Mouse (Mus musculus) midbrain, postnatal 0 days (tissue): ENCODE results near the gene Synj1. TPM values are rescaled to one million over a fixed set of nuclear protein-coding genes. Genes with fewer than 3 reads are reported as not detected.
A peak's percentile ranks its signal among the peaks of the same experiment; 100 is the strongest.

Experiments used
- ATAC-seq: fragments of 200-750 bp; cut with Nextera tagmentation; 2 replicates; pipeline ENCODE4 v1.8.0; 2017; ENCODE audit warnings: moderate number of reproducible peaks, mild to moderate bottlenecking, moderate TSS enrichment, moderate library complexity; ENCODE audit not compliant: low FRiP score
- DNase-seq: peaks from one replicate; pipeline ENCODE4 v3.0.0-alpha.2; 2015; ENCODE audit warnings: low spot score
- H3K27ac ChIP-seq: fragments of 300-500 bp; sonication (generic); 2 replicates; pipeline ENCODE4 v1.5.1; 2014; ENCODE audit warnings: low read depth, mild to moderate bottlenecking, low read length, mixed read lengths
- H3K27me3 ChIP-seq: fragments of 300-500 bp; sonication (generic); 2 replicates; pipeline ENCODE4 v1.6.1; 2014; ENCODE audit warnings: low read length, control low read depth, mixed read lengths; ENCODE audit not compliant: insufficient read depth
- H3K36me3 ChIP-seq: fragments of 300-500 bp; sonication (generic); 2 replicates; pipeline ENCODE4 v1.6.1; 2014; ENCODE audit warnings: low read length, control low read depth, mixed read lengths; ENCODE audit not compliant: insufficient read depth
- H3K4me1 ChIP-seq: fragments of 300-500 bp; sonication (generic); 2 replicates; pipeline ENCODE4 v1.6.1; 2014; ENCODE audit warnings: mild to moderate bottlenecking, control low read depth, antibody characterized with exemption, low read length, mixed read lengths; ENCODE audit not compliant: insufficient read depth
- H3K4me2 ChIP-seq: fragments of 300-500 bp; sonication (generic); 2 replicates; pipeline ENCODE4 v1.6.1; 2014; ENCODE audit warnings: low read depth, mild to moderate bottlenecking, low read length, mixed read lengths; ENCODE audit not compliant: poor library complexity, severe bottlenecking
- H3K4me3 ChIP-seq: fragments of 300-500 bp; sonication (generic); 2 replicates; pipeline ENCODE4 v1.5.1; 2014; ENCODE audit warnings: low read depth, mild to moderate bottlenecking, low read length, moderate library complexity
- H3K9ac ChIP-seq: fragments of 300-500 bp; sonication (generic); replicated peaks from 2 replicates; pipeline ENCODE4 v1.6.1; 2014; ENCODE audit warnings: mild to moderate bottlenecking, low read length, moderate library complexity, mixed read lengths; ENCODE audit not compliant: poor library complexity, severe bottlenecking
- H3K9me3 ChIP-seq: fragments of 300-500 bp; sonication (generic); 2 replicates; pipeline ENCODE4 v1.6.1; 2016; ENCODE audit warnings: low read length, control low read depth
- CTCF ChIP-seq: IDR thresholded peaks from 2 replicates; pipeline ENCODE4 v1.5.1; 2016; ENCODE audit warnings: antibody characterized with exemption, mild to moderate bottlenecking
- WGBS: fragments of 180-500 bp; shearing (Covaris S2); extraction: QIAGEN DNeasy Blood & Tissue Kit; methylation state at CpG from one replicate; pipeline ENCODE4 v1.1.7; 2014; 5-methylcytosine and 5-hydroxymethylcytosine counted together
- polyA plus RNA-seq: library from polyadenylated mRNA; unstranded; fragments of >200 nt; fragmentation: Nextera tagmentation; extraction: Ambion mirVana; gene quantifications from 2 replicates; pipeline ENCODE4 v1.2.1, GENCODE M21; 2015
- total RNA-seq: library from RNA; depleted of rRNA; stranded (reverse); fragments of >200 nt; gene quantifications from 2 replicates; pipeline ENCODE4 v1.2.3, GENCODE M21; 2014

The Synj1 gene
- total and polyA plus RNA-seq, 2 experiments from 2014 or later, result 55.4 to 66.4 TPM

DNA sequence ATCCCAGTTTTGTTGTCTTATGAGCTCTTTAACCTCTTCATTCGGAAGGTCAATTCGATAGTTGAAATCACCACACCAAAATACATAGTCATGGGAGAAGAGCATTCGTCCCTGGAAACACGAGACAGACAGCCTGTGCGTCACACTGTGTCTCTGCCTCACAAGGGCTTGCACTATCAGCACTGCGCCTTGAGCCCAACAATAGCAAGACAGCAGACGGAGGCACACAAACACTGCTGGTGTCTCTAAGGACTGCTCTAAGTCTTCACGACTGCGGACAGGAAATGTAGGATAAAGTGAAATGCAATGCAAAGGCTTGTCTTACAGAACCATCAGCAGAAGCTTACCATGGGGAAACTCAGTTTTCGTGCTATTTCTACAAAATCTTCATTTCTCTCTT, 47.2 kb downstream of the Synj1 start:
- no peak overlapping the region for H3K4me3 ChIP-seq
- DNase-seq, result no peak
- no peak overlapping the region for H3K9ac ChIP-seq
- no peaks in the 10 kb centered on the region for H3K27me3 ChIP-seq
- H3K36me3 ChIP-seq, result peaks cover 35% of the 10 kb centered on the region
- ATAC-seq, result no peak
- no peak overlapping the region for H3K4me2 ChIP-seq
- 91% methylated on average over 10 of the region's 10 CpGs for WGBS
- no peaks in the 10 kb centered on the region for H3K9me3 ChIP-seq
- H3K27ac ChIP-seq, result no peak overlapping the region
- no peaks in the 10 kb centered on the region for H3K4me1 ChIP-seq
- TF ChIP-seq CTCF, result no peak

DNA sequence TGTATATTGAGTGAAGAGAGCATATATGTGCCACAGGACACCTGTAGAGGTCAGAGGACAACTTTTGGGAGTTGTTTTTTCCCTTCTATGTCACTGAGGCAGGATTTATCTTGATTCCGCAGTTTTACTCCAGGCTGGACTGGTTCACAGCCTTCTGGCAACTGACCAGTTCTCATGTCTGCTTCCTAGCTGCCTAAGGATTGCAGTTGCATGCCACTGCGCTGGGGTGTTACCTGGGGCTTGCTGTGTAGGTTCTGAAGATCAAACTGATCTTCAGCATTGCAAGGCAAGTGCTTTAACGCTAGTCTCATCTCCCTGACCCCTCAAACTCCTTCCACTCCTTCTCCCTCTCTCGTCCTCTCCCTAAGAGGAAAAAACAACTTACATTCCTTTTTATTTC, 47.9 kb downstream of the Synj1 start:
- no peaks in the 10 kb centered on the region for H3K4me1 ChIP-seq

DNA sequence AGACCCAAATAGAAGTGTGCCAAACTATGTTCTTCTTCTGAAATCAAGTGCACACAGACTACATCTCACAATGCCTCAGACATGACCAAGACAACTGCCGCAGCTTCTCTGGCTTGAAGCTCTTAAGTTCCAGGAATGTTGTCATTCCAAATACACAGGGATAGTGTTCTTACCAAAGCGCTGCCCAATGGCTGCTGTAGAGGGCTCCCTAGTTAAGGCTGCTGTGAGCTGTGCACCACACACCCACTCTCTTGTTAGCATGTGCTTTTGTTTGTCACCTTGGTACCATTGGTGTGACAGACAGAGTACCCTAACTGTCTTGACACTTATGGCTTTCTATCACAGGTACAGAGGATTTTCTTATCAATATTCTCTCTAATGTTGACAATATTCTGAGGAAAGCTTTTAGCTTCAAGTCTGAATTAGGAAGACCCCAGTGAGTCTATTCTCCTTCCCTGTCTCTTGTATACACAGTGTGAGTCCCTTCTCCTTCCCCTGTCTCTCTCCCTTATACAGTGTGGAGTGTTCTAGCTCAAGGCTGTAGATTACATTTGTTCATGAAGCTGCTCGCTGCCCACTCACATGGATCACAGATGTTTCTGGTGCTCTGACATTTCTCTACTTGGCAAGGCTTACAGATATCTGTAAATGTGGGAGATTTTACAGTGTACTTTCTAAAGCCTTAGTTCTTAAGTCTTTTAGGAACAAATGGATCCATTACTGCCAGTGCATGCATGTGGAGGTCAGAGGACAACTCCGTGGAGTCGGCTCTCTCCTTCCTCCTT, 52.6 kb downstream of the Synj1 start:
- Histone ChIP-seq H3K9me3 (no peaks in the 10 kb centered on the region), H3K4me2 (no peak overlapping the region), H3K4me1 (no peaks in the 10 kb centered on the region), H3K9ac (no peak overlapping the region), H3K36me3 (peaks cover 44% of the 10 kb centered on the region), H3K27ac (no peak overlapping the region), H3K4me3 (no peak overlapping the region), H3K27me3 (no peaks in the 10 kb centered on the region)
- no peak for DNase-seq
- 82% methylated on average over 5 of the region's 5 CpGs for WGBS
- no peak for TF ChIP-seq CTCF
- ATAC-seq, result no peak

More for the DNA sequence above, 47.9 kb downstream of the Synj1 start:
- TF ChIP-seq CTCF, result no peak
- Histone ChIP-seq H3K9me3 (no peaks in the 10 kb centered on the region), H3K27ac (no peak overlapping the region), H3K27me3 (no peaks in the 10 kb centered on the region), H3K4me2 (no peak overlapping the region), H3K36me3 (peaks cover 41% of the 10 kb centered on the region), H3K4me3 (no peak overlapping the region), H3K9ac (no peak overlapping the region)
- 94% methylated on average over 4 of the region's 4 CpGs for WGBS
- ATAC-seq, result no peak
- no peak for DNase-seq

DNA sequence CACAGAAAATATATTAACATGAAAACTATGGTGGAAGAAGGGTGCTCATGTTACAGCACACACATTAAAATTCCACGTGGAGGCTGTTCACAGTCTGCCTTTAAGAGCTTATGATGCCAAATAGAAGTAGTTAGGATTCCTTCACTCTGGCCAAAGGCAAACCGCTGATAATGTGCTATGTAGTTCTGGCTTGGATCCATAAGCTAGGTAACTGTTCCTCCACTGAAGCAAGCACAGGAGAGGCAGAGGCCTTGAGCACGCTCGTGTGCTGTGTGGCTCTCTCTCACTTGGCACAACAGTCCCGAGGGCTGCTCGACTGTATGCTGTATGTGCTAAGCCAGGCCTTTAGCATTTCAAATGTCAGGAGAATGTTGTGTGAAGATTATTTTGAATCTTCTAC, 55.6 kb downstream of the Synj1 start:
- Histone ChIP-seq H3K36me3 (peaks cover 57% of the 10 kb centered on the region), H3K4me2 (no peak overlapping the region), H3K9ac (no peak overlapping the region), H3K27me3 (no peaks in the 10 kb centered on the region), H3K4me3 (no peak overlapping the region), H3K27ac (no peak overlapping the region), H3K4me1 (no peaks in the 10 kb centered on the region), H3K9me3 (no peaks in the 10 kb centered on the region)
- DNase-seq (no peak), ATAC-seq (no peak)
- WGBS, result 88% methylated on average over 6 of the region's 6 CpGs
- TF ChIP-seq CTCF, result no peak

DNA sequence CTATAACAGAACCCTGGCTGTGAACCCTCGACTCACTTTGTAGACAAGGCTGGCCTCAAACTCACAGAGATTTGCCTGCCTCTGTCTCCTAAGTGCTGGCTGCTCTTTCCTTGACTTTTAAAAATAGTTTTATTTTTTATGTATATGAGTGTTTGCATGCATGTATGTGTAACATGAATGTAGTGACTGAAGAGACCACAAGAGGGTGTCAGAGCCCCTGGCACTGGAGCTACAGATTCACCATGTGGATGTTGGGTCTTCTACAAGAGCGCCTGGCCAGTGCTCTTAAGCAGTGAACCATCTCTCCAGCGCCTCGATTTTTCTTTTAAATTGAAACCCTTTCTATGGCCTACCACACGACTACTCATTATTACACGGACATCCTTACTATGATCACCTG, 57.3 kb downstream of the Synj1 start:
- 91% methylated on average over 6 of the region's 6 CpGs for WGBS
- H3K9ac ChIP-seq, result no peak overlapping the region
- H3K4me3 ChIP-seq, result no peak overlapping the region
- DNase-seq (peak; percentile 34), ATAC-seq (no peak)
- TF ChIP-seq CTCF, result peak; percentile 49
- H3K27ac ChIP-seq, result no peak overlapping the region
- no peaks in the 10 kb centered on the region for H3K27me3 ChIP-seq
- H3K4me2 ChIP-seq, result no peak overlapping the region
- no peaks in the 10 kb centered on the region for H3K4me1 ChIP-seq
- H3K9me3 ChIP-seq, result no peaks in the 10 kb centered on the region
- H3K36me3 ChIP-seq, result peaks cover 52% of the 10 kb centered on the region

DNA sequence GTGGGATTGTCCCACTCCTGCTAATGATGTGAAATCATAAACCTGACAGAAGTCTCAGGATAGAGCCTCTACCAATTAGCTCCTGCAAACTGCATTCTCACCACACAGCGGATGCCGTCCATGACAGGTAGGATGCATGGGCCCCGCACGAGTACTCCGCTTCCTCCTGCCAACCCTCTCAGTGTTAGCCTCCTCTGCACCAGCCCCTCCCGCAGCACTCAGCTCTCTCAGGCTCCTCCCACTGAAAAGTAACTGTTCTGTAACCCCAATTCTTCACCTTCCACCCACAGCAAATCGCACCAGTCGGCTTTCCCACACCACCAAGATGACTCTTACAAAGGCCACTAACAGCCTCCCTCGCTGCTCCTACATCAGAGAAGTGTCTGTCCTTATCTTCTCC, 58.0 kb downstream of the Synj1 start:
- TF ChIP-seq CTCF, result no peak
- Histone ChIP-seq H3K27ac (no peak overlapping the region), H3K9me3 (no peaks in the 10 kb centered on the region), H3K4me2 (no peak overlapping the region), H3K27me3 (no peaks in the 10 kb centered on the region), H3K9ac (no peak overlapping the region), H3K4me1 (no peaks in the 10 kb centered on the region), H3K4me3 (no peak overlapping the region), H3K36me3 (peaks cover 46% of the 10 kb centered on the region)
- 92% methylated on average over 9 of the region's 9 CpGs for WGBS
- DNase-seq (no peak), ATAC-seq (no peak)
